Mouse (Mus musculus): ENCODE measurements around the gene 9230104L09Rik.

The 9230104L09Rik gene

GRCm38 (mm10) chr2:148856630-148857400 is 8.0 kb downstream of the 9230104L09Rik start:
- DNase-seq (ENCODE audit: low spot score in 2 of 2) = no peak

DNA sequence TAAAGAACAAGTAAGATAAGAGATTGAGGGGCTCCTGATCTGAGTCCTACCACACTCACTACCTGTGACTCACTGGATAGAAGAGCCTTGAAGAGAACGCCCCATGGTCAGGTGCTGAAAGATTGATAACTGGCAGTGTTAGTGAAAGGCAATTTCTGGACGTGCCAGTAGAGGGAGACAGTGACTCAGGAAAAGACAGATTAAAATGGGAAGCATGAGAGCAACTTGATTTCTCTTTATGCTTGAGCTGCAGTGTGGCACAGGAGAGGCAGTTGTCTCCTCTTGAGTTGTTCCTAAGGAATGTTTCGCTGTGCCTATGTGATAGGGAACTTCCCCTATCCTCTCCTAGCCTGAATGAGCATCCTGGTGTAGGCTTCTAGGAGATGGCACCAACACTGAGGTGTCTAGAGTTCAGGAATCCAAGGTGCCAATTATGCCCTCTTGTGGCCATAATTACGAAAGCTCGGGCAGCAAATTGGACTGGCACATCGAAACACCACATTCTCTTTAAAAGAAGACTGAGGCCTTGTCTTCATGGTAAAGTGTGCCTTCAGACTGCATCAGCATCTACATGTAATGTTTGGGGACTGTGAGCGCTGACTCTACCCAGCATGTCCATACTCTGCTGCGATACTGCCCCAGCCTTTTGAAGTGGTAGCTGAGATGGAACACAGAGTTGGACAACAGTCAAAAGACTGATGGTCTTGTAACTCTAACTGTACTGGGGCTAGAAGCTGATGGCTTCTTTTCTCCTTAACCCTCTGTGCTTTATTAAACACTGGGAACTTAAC is 13.5 kb downstream of the 9230104L09Rik start:
- peak; percentile 83 to 87 for DNase-seq (ENCODE audit: low spot score in 2 of 2)

GRCm38 (mm10) chr2:148839224-148839623 is 25.6 kb downstream of the 9230104L09Rik start:
- DNase-seq (ENCODE audit: low spot score in 2 of 2) = no peak

DNA sequence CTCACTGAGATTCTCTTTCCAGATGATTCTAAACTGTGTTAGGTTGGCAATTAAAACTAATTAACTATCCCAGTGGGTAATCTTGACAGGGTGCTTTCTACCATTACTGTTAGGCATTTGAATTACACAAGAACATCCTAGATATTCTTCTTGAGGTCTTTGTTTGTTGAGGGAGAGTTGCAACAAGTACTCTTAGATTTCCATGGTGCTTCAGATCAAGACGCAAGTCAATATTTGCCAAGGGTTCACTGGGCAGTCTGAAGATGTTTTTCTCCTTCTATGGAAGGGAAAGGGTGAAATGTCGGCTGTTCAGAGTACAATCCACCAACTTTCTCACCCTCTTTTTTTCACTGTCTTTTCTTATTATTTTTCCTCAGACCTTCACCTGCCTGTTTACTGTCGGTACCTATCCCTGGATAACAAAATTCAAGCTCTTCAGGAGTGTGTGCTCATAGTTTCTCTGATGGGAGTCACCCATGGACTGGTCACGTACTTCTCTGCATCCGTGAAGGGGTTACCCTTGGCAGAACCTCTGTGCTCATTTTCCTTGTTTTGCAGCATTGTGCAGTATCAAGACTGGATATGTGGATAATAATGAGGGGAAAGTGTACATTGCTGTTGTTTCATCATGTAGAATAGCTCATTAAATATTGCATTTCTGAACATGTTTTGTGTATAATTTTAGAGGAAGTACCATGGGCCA is 26.6 kb downstream of the 9230104L09Rik start:
- DNase-seq (ENCODE audit: low spot score in 2 of 2) = no peak

- DNase-seq (ENCODE audit: low spot score in 2 of 2) = no peak
These were observed 29.9 kb downstream of the 9230104L09Rik start, which contains the start of gene Cst9 for GRCm38 (mm10) chr2:148834912-148835311. Gene Cst9 (plus strand): TSS chr2:148835147.

DNA sequence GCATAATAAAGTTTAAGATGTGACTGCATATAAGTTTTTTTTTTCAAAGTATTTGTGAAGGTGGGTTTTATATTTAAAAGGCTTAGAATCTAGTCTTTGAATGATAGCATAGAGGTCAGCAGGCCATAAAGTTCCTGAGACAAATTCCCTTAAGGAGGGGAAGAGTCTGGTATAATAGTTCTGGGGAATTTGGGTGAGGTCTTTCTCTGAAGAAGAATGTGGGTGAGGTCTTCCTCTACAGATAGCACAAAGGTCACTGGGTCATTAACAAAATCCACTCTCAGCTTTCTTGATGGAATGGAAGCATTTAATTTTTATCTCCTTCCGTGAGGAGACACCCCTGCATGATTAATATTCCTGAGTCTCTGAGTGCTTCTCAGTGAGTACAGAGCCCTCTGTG is 38.9 kb downstream of the 9230104L09Rik start:
- DNase-seq (ENCODE audit: low spot score in 2 of 2) = no peak

DNA sequence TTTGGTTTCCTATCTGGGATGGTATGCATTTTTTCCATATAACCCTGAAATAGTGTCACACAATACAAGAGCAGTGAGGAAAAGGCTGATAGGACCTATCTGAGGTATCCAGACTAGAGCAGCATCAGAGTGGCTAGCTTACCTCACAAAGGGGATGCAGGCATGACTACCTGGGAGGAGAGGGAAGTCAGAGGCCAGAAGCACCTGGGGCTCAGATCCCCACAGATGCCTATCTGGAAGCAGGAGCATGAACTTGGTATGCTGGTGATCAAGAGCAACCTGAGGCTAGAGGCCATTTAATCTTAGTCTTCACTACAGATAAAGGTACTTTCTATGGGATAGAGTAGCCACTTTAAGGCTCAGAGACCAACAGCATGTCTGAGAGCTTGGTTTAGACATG is 44.9 kb downstream of the 9230104L09Rik start, which contains the start of gene Cst13:
Gene Cst13, plus strand, starts transcription at position 173 of the 400 bp plus-strand sequence.
- DNase-seq (ENCODE audit: low spot score in 2 of 2) = no peak

- no peak for DNase-seq (ENCODE audit: low spot score in 2 of 2)
These were observed 58.1 kb downstream of the 9230104L09Rik start for GRCm38 (mm10) chr2:148806696-148807095.

GRCm38 (mm10) chr2:148801491-148801921 is 63.3 kb downstream of the 9230104L09Rik start:
- no peak for DNase-seq (ENCODE audit: low spot score in 2 of 2)

DNA sequence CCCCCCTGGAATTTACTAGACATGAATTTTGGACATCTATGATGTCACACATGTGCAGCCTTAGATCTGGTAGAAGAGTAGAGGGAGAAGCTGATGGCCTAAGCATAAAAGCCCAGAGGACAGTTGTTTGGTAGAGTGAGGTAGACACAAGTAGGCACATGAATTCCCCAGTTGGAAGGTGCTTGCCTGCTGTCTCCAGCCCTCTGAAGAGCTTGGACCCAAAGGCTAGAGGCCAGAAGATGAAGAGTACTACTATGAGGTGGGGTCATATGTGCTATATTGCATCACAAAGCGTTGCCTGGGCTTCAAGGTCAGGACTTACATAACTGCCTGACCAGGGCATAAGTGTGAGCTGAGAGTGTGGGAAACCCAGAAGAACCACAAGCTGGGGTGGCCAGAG is 66.4 kb downstream of the 9230104L09Rik start, which contains the start of gene Cst8:
Gene Cst8, plus strand, starts transcription at position 301 of the 400 bp plus-strand sequence.
- DNase-seq (ENCODE audit: low spot score in 2 of 2) = no peak

Measured in right cerebral cortex, postnatal 10 days (tissue).